Mouse (Mus musculus): Measurements from ENCODE around the gene Mical3. TPM values are rescaled to one million over a fixed set of nuclear protein-coding genes. Genes with fewer than 3 reads are reported as not detected.
A peak's percentile ranks its signal among the peaks of the same experiment; 100 is the strongest.

Mical3 gene
- polyA plus RNA-seq, 1 experiment, result 49.0 TPM

DNA sequence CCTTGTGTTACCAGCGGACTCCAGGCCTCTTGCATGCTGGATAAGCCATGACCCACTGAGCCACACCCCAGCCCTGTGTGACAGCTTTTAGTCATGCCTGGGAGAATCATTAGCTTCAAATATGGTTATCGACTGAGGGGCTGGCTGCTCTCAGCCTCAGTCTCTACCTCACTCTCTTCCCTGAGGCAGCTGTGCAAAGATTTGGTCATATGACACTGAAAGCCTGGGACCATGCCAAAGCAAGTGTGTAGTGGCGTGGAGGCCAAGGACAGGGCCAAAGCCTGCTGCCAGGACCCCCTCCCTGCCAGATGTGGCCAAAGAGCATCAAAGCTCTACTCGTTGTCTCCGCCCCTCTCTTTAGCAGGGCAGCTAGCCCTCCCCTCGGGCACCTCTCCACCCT, 20.9 kb upstream of the Mical3 start:
- Histone ChIP-seq H3K4me1 (ENCODE audit: control insufficient read depth, insufficient read depth, low read length) (peaks cover 2% of the 10 kb centered on the region), H3K4me3 (ENCODE audit: low read depth, low read length) (no peak overlapping the region), H3K9ac (ENCODE audit: low read depth, poor library complexity, severe bottlenecking) (no peak overlapping the region), H3K36me3 (ENCODE audit: control insufficient read depth, insufficient read depth, low read length, poor library complexity, severe bottlenecking) (no peaks in the 10 kb centered on the region), H3K9me3 (replicated peaks; ENCODE audit: control insufficient read depth, insufficient read depth, low read length, poor library complexity, severe bottlenecking) (no peaks in the 10 kb centered on the region), H3K27ac (ENCODE audit: insufficient read depth, low read length) (no peak overlapping the region), H3K27me3 (ENCODE audit: control insufficient read depth, insufficient read depth, low read length, poor library complexity, severe bottlenecking) (no peaks in the 10 kb centered on the region)
- TF ChIP-seq POLR2A (IDR thresholded peaks at IDR 0.05; ENCODE audit: insufficient read depth, low read length), result no peak
- TF ChIP-seq EP300 (IDR thresholded peaks at IDR 0.05; ENCODE audit: insufficient read depth, low read depth, low read length), result no peak
- no peak for TF ChIP-seq CTCF (IDR thresholded peaks at IDR 0.05; ENCODE audit: low read depth, low read length)

DNA sequence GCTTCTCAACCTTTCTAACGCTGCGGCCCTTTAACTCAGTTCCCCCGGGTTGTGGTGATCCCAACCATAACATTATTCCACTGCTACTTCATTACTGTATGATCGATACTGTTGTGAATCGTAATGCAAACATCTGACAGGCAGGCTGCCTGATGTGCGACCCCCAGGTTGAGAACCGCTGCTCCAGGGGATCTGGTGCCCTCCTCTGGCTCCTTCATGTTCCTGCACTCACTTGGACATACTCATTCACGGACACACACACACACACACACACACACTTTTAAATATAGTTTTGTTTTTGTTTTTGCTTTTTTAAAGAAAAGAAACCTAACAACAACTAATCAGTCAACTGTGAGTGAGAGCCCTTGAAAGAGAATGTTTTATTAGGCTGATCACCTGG, 19.3 kb upstream of the Mical3 start:
- Histone ChIP-seq H3K27me3 (ENCODE audit: control insufficient read depth, insufficient read depth, low read length, poor library complexity, severe bottlenecking) (no peaks in the 10 kb centered on the region), H3K9me3 (replicated peaks; ENCODE audit: control insufficient read depth, insufficient read depth, low read length, poor library complexity, severe bottlenecking) (no peaks in the 10 kb centered on the region), H3K36me3 (ENCODE audit: control insufficient read depth, insufficient read depth, low read length, poor library complexity, severe bottlenecking) (no peaks in the 10 kb centered on the region), H3K27ac (ENCODE audit: insufficient read depth, low read length) (no peak overlapping the region), H3K4me3 (ENCODE audit: low read depth, low read length) (no peak overlapping the region), H3K9ac (ENCODE audit: low read depth, poor library complexity, severe bottlenecking) (no peak overlapping the region), H3K4me1 (ENCODE audit: control insufficient read depth, insufficient read depth, low read length) (peaks cover under 1% of the 10 kb centered on the region)
- TF ChIP-seq POLR2A (IDR thresholded peaks at IDR 0.05; ENCODE audit: insufficient read depth, low read length) (no peak), CTCF (IDR thresholded peaks at IDR 0.05; ENCODE audit: low read depth, low read length) (peak; percentile 22), EP300 (IDR thresholded peaks at IDR 0.05; ENCODE audit: insufficient read depth, low read depth, low read length) (no peak)

GRCm38 (mm10) chr6:121149420-121149819, 18.6 kb upstream of the Mical3 start:
- H3K27me3 ChIP-seq (ENCODE audit: control insufficient read depth, insufficient read depth, low read length, poor library complexity, severe bottlenecking), result no peaks in the 10 kb centered on the region
- no peaks in the 10 kb centered on the region for H3K36me3 ChIP-seq (ENCODE audit: control insufficient read depth, insufficient read depth, low read length, poor library complexity, severe bottlenecking)
- no peak overlapping the region for H3K4me3 ChIP-seq (ENCODE audit: low read depth, low read length)
- peaks cover 2% of the 10 kb centered on the region for H3K4me1 ChIP-seq (ENCODE audit: control insufficient read depth, insufficient read depth, low read length)
- H3K9me3 ChIP-seq (replicated peaks; ENCODE audit: control insufficient read depth, insufficient read depth, low read length, poor library complexity, severe bottlenecking), result no peaks in the 10 kb centered on the region
- H3K27ac ChIP-seq (ENCODE audit: insufficient read depth, low read length), result no peak overlapping the region
- TF ChIP-seq POLR2A (IDR thresholded peaks at IDR 0.05; ENCODE audit: insufficient read depth, low read length), result no peak
- H3K9ac ChIP-seq (ENCODE audit: low read depth, poor library complexity, severe bottlenecking), result no peak overlapping the region

DNA sequence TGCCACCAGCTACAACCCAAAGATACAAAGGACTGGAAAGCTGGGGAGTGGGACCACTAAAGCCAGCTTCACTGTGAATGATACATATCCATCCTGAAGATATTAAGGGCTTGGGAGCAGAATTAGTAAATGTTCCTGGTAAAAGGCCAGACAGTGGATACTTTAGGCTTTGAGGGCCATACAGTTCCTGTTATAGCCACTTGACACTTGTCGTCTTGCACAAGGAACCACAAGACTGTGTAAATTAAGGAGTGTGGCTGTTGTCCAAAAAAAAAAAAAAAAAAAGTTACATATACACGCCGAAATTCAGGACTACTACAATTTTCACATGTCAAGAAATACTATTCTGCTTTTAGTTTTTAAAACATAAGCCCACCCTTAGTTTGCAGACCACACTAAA, 17.6 kb upstream of the Mical3 start:
- Histone ChIP-seq H3K9me3 (replicated peaks; ENCODE audit: control insufficient read depth, insufficient read depth, low read length, poor library complexity, severe bottlenecking) (no peaks in the 10 kb centered on the region), H3K27me3 (ENCODE audit: control insufficient read depth, insufficient read depth, low read length, poor library complexity, severe bottlenecking) (no peaks in the 10 kb centered on the region), H3K36me3 (ENCODE audit: control insufficient read depth, insufficient read depth, low read length, poor library complexity, severe bottlenecking) (no peaks in the 10 kb centered on the region), H3K9ac (ENCODE audit: low read depth, poor library complexity, severe bottlenecking) (no peak overlapping the region), H3K4me3 (ENCODE audit: low read depth, low read length) (no peak overlapping the region), H3K4me1 (ENCODE audit: control insufficient read depth, insufficient read depth, low read length) (peaks cover 2% of the 10 kb centered on the region), H3K27ac (ENCODE audit: insufficient read depth, low read length) (no peak overlapping the region)
- TF ChIP-seq CTCF (IDR thresholded peaks at IDR 0.05; ENCODE audit: low read depth, low read length), result no peak
- no peak for TF ChIP-seq EP300 (IDR thresholded peaks at IDR 0.05; ENCODE audit: insufficient read depth, low read depth, low read length)
- no peak for TF ChIP-seq POLR2A (IDR thresholded peaks at IDR 0.05; ENCODE audit: insufficient read depth, low read length)

- no peak overlapping the region for H3K27ac ChIP-seq (ENCODE audit: insufficient read depth, low read length)
- TF ChIP-seq EP300 (IDR thresholded peaks at IDR 0.05; ENCODE audit: insufficient read depth, low read depth, low read length), result no peak
- no peak for TF ChIP-seq CTCF (IDR thresholded peaks at IDR 0.05; ENCODE audit: low read depth, low read length)
- no peak for TF ChIP-seq POLR2A (IDR thresholded peaks at IDR 0.05; ENCODE audit: insufficient read depth, low read length)
These were observed 16.0 kb upstream of the Mical3 start for GRCm38 (mm10) chr6:121146798-121147197.

GRCm38 (mm10) chr6:121145906-121146305, 15.1 kb upstream of the Mical3 start:
- Histone ChIP-seq H3K27me3 (ENCODE audit: control insufficient read depth, insufficient read depth, low read length, poor library complexity, severe bottlenecking) (no peaks in the 10 kb centered on the region), H3K9me3 (replicated peaks; ENCODE audit: control insufficient read depth, insufficient read depth, low read length, poor library complexity, severe bottlenecking) (no peaks in the 10 kb centered on the region), H3K27ac (ENCODE audit: insufficient read depth, low read length) (no peak overlapping the region), H3K36me3 (ENCODE audit: control insufficient read depth, insufficient read depth, low read length, poor library complexity, severe bottlenecking) (no peaks in the 10 kb centered on the region), H3K4me3 (ENCODE audit: low read depth, low read length) (no peak overlapping the region), H3K9ac (ENCODE audit: low read depth, poor library complexity, severe bottlenecking) (no peak overlapping the region), H3K4me1 (ENCODE audit: control insufficient read depth, insufficient read depth, low read length) (peaks cover 5% of the 10 kb centered on the region)
- no peak for TF ChIP-seq POLR2A (IDR thresholded peaks at IDR 0.05; ENCODE audit: insufficient read depth, low read length)
- no peak for TF ChIP-seq EP300 (IDR thresholded peaks at IDR 0.05; ENCODE audit: insufficient read depth, low read depth, low read length)
- TF ChIP-seq CTCF (IDR thresholded peaks at IDR 0.05; ENCODE audit: low read depth, low read length), result no peak

More at GRCm38 (mm10) chr6:121146798-121147197, 16.0 kb upstream of the Mical3 start:
- Histone ChIP-seq H3K4me1 (ENCODE audit: control insufficient read depth, insufficient read depth, low read length) (peaks cover 2% of the 10 kb centered on the region), H3K9me3 (replicated peaks; ENCODE audit: control insufficient read depth, insufficient read depth, low read length, poor library complexity, severe bottlenecking) (no peaks in the 10 kb centered on the region), H3K9ac (ENCODE audit: low read depth, poor library complexity, severe bottlenecking) (no peak overlapping the region), H3K36me3 (ENCODE audit: control insufficient read depth, insufficient read depth, low read length, poor library complexity, severe bottlenecking) (no peaks in the 10 kb centered on the region), H3K4me3 (ENCODE audit: low read depth, low read length) (no peak overlapping the region), H3K27me3 (ENCODE audit: control insufficient read depth, insufficient read depth, low read length, poor library complexity, severe bottlenecking) (no peaks in the 10 kb centered on the region)
